Mouse (Mus musculus) neural tube, postnatal 0 days (tissue): ENCODE results near the gene Chn1. TPM values are rescaled to one million over a fixed set of nuclear protein-coding genes. Genes with fewer than 3 reads are reported as not detected.

Experiments used
- polyA plus RNA-seq: library from polyadenylated mRNA; unstranded; fragments of >200 nt; fragmentation: Nextera tagmentation; extraction: Ambion mirVana; gene quantifications from 2 replicates; pipeline ENCODE4 v1.2.1, GENCODE M21; 2015

Gene Chn1
- 82.9 and 95.8 TPM in 2 replicates for polyA plus RNA-seq

GRCm38 (mm10) chr2:73774786-73775682, at the start of gene Chn1:
Gene Chn1, minus strand, starts transcription at chr2:73775346.

GRCm38 (mm10) chr2:73580166-73580565, 195.0 kb downstream of the Chn1 start, which contains the start of gene Chrna1:
Gene Chrna1, minus strand, starts transcription at chr2:73580338.

Other genes starting within 250 kb of the Chn1 start
- 2.4 and 2.7 TPM in 2 replicates for gene Wipf1, start 245.6 kb downstream of the Chn1 start, polyA plus RNA-seq
- 0.30 and 0.33 TPM in 2 replicates for gene Chrna1, start 195.0 kb downstream of the Chn1 start, polyA plus RNA-seq
- 72.4 and 74.2 TPM in 2 replicates for gene Atf2, start 117.3 kb upstream of the Chn1 start, polyA plus RNA-seq
- gene Atp5g3, start 136.0 kb upstream of the Chn1 start, polyA plus RNA-seq = 1,620 and 1,803 TPM in 2 replicates